Mouse (Mus musculus): Measurements from ENCODE around the gene Gm49661. TPM values are rescaled to one million over a fixed set of nuclear protein-coding genes. Genes with fewer than 3 reads are reported as not detected.

The Gm49661 gene
- polyA plus RNA-seq, 1 experiment: not detected

DNA sequence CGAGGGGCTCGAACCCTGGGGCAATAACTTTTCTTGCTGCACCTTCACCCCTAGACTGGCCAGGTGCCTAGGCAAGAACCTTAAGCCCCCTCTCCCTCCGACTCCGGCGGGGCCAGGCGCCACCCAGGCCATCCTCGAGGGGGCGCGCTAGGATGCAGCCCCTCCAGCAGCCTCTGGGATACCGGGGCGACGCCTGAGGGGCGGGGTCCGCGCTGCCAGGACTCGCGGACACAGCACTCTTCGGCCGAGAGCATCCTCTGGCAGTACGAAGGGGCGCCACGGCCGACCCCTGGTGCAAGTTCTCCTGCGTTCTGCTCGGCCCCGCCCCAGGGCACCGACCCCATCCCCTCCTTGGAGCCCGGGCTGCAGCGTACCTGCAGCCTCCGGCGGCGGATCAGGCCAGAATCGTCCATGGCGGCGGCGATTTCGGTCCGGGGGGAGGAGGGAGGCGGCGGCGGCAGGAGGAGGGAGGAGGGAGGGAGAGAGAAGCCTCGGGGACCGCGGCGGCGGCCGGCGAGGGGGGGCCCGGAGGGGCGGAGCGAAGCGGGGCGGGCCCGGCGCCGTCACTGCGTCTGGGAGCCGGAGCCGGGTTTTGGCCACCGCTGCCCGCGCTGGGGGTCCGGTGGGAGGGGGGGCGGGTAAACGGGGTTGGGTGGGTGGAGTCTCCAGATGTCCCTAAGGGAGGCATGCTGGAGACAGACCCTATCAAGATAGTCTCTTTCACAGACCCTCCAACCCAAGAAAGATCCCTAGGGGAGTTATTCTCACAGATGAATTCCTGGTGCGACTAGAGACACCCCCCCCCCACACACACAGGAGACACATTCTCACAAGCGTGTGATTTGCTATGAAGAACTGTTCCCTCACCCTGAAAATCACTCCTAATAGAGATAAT is 23.4 kb downstream of the Gm49661 start:
- 2% methylated on average over 51 of the region's 67 CpGs for WGBS
- Histone ChIP-seq H3K27ac (ENCODE audit: control insufficient read depth, insufficient read depth, low read length) (no peak overlapping the region), H3K27me3 (ENCODE audit: control insufficient read depth, insufficient read depth, low read length) (peaks cover 30% of the 10 kb centered on the region), H3K4me3 (ENCODE audit: control insufficient read depth, insufficient read depth, low read length) (no peak overlapping the region; the same call in 1 of the 2 replicates), H3K36me3 (ENCODE audit: control insufficient read depth, insufficient read depth, low read length) (no peaks in the 10 kb centered on the region), H3K4me1 (replicated peaks; ENCODE audit: control insufficient read depth, insufficient read depth, low read length) (peaks cover 7% of the 10 kb centered on the region)
- 0 out of 2 replicates have a peak, but pooled peaks have one; percentile 18 for TF ChIP-seq CTCF (IDR thresholded peaks at IDR 0.05; ENCODE audit: borderline replicate concordance, control insufficient read depth, extremely low read depth, insufficient read depth, low read length, poor library complexity)
- no peak for TF ChIP-seq POLR2A (IDR thresholded peaks at IDR 0.05; ENCODE audit: control insufficient read depth, extremely low read depth, insufficient read depth, low read length, poor library complexity)
- no peak for DNase-seq

GRCm38 (mm10) chr8:84945235-84945632 is 24.0 kb downstream of the Gm49661 start:
- no peak overlapping the region for H3K4me3 ChIP-seq (ENCODE audit: control insufficient read depth, insufficient read depth, low read length)
- 21% methylated on average over 11 of the region's 11 CpGs for WGBS
- TF ChIP-seq CTCF (IDR thresholded peaks at IDR 0.05; ENCODE audit: borderline replicate concordance, control insufficient read depth, extremely low read depth, insufficient read depth, low read length, poor library complexity) (no peak), POLR2A (IDR thresholded peaks at IDR 0.05; ENCODE audit: control insufficient read depth, extremely low read depth, insufficient read depth, low read length, poor library complexity) (no peak)
- peaks cover 30% of the 10 kb centered on the region for H3K27me3 ChIP-seq (ENCODE audit: control insufficient read depth, insufficient read depth, low read length)
- no peak for DNase-seq
- H3K36me3 ChIP-seq (ENCODE audit: control insufficient read depth, insufficient read depth, low read length): no peaks in the 10 kb centered on the region
- no peak overlapping the region for H3K27ac ChIP-seq (ENCODE audit: control insufficient read depth, insufficient read depth, low read length)
- H3K4me1 ChIP-seq (replicated peaks; ENCODE audit: control insufficient read depth, insufficient read depth, low read length): peaks cover 7% of the 10 kb centered on the region

GRCm38 (mm10) chr8:84944478-84945160 is 24.6 kb downstream of the Gm49661 start:
- Histone ChIP-seq H3K27ac (ENCODE audit: control insufficient read depth, insufficient read depth, low read length) (no peak overlapping the region), H3K4me1 (replicated peaks; ENCODE audit: control insufficient read depth, insufficient read depth, low read length) (peaks cover 7% of the 10 kb centered on the region), H3K4me3 (ENCODE audit: control insufficient read depth, insufficient read depth, low read length) (no peak overlapping the region), H3K27me3 (ENCODE audit: control insufficient read depth, insufficient read depth, low read length) (peaks cover 30% of the 10 kb centered on the region), H3K36me3 (ENCODE audit: control insufficient read depth, insufficient read depth, low read length) (no peaks in the 10 kb centered on the region)
- 5% methylated on average over 26 of the region's 26 CpGs for WGBS
- DNase-seq: peak; percentile 49
- no peak for TF ChIP-seq POLR2A (IDR thresholded peaks at IDR 0.05; ENCODE audit: control insufficient read depth, extremely low read depth, insufficient read depth, low read length, poor library complexity)
- TF ChIP-seq CTCF (IDR thresholded peaks at IDR 0.05; ENCODE audit: borderline replicate concordance, control insufficient read depth, extremely low read depth, insufficient read depth, low read length, poor library complexity): no peak

- H3K27ac ChIP-seq (ENCODE audit: control insufficient read depth, insufficient read depth, low read length): no peak overlapping the region
- H3K4me3 ChIP-seq (ENCODE audit: control insufficient read depth, insufficient read depth, low read length): no peak overlapping the region
- peaks cover 7% of the 10 kb centered on the region for H3K4me1 ChIP-seq (replicated peaks; ENCODE audit: control insufficient read depth, insufficient read depth, low read length)
- peaks cover 30% of the 10 kb centered on the region for H3K27me3 ChIP-seq (ENCODE audit: control insufficient read depth, insufficient read depth, low read length)
- TF ChIP-seq CTCF (IDR thresholded peaks at IDR 0.05; ENCODE audit: borderline replicate concordance, control insufficient read depth, extremely low read depth, insufficient read depth, low read length, poor library complexity): no peak
- TF ChIP-seq POLR2A (IDR thresholded peaks at IDR 0.05; ENCODE audit: control insufficient read depth, extremely low read depth, insufficient read depth, low read length, poor library complexity): no peak
- no peaks in the 10 kb centered on the region for H3K36me3 ChIP-seq (ENCODE audit: control insufficient read depth, insufficient read depth, low read length)
- WGBS: 31% methylated on average over 4 of the region's 4 CpGs
- DNase-seq: no peak
Observed at GRCm38 (mm10) chr8:84943699-84944098, 25.5 kb downstream of the Gm49661 start.

DNA sequence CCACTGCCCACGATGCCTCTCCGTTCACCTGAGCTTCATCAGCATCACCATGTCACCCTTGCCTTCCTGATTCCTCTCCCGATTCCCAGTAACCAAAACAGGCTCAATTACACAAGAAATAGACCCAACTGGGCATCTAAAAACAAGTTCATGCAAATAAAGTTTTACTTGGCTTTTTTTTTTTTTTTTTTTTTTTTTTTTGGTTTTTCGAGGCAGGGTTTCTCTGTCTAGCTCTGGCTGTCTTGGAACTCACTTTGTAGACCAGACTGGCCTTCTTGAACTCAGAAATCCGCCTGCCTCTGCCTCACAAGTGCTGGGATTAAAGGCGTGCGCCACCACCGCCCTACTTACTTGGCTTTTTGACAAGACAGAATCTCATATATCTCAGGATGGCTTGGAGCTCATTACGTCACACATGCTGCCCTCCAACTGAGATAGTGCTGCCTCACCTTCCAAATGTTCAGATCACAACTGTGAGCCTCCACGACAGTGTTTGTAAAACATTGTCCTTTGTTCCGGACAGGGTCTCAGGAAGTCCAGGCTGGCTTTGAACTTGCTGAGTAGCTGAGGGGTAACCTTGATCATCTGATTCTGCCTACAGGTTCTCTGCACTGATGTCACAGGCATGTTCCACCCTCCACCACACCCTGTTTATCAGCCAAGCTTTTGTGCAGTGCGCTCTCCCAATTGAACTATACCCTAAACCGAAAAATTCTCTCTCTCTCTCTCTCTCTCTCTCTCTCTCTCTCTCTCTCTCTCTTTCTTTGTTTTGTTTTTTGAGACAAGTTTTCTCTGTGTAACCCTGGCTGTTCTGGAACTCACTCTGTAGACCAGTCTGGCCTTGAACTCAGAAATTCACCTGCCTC is 31.4 kb downstream of the Gm49661 start:
- 69% methylated on average over 13 of the region's 13 CpGs for WGBS
- Histone ChIP-seq H3K27ac (ENCODE audit: control insufficient read depth, insufficient read depth, low read length) (no peak overlapping the region), H3K4me1 (replicated peaks; ENCODE audit: control insufficient read depth, insufficient read depth, low read length) (no peaks in the 10 kb centered on the region; the same call in 1 of the 2 replicates), H3K4me3 (ENCODE audit: control insufficient read depth, insufficient read depth, low read length) (no peak overlapping the region), H3K36me3 (ENCODE audit: control insufficient read depth, insufficient read depth, low read length) (no peaks in the 10 kb centered on the region), H3K27me3 (ENCODE audit: control insufficient read depth, insufficient read depth, low read length) (peaks cover 23% of the 10 kb centered on the region)
- DNase-seq: no peak
- no peak for TF ChIP-seq CTCF (IDR thresholded peaks at IDR 0.05; ENCODE audit: borderline replicate concordance, control insufficient read depth, extremely low read depth, insufficient read depth, low read length, poor library complexity)
- no peak for TF ChIP-seq POLR2A (IDR thresholded peaks at IDR 0.05; ENCODE audit: control insufficient read depth, extremely low read depth, insufficient read depth, low read length, poor library complexity)

Measured in thymus, adult 2 months (tissue).